Mouse (Mus musculus) kidney, embryonic 15.5 days (tissue): ENCODE data around the gene Tjap1. TPM values are rescaled to one million over a fixed set of nuclear protein-coding genes. Genes with fewer than 3 reads are reported as not detected.
A peak's percentile ranks its signal among the peaks of the same experiment; 100 is the strongest.

Experiments
- ATAC-seq: fragments of 200-750 bp; cut with Nextera tagmentation; replicated peaks from 2 replicates; pipeline ENCODE4 v1.8.0; 2017; ENCODE audit warnings: moderate TSS enrichment; ENCODE audit not compliant: low FRiP score
- H3K27ac ChIP-seq: fragments of 300-500 bp; sonication (generic); 2 replicates; pipeline ENCODE4 v1.5.1; 2015; ENCODE audit warnings: mild to moderate bottlenecking, inconsistent platforms
- H3K27me3 ChIP-seq: fragments of 300-500 bp; sonication (generic); 2 replicates; pipeline ENCODE4 v1.6.1; 2015; ENCODE audit warnings: inconsistent platforms
- H3K36me3 ChIP-seq: fragments of 300-500 bp; sonication (generic); 2 replicates; pipeline ENCODE4 v1.6.1; 2015; ENCODE audit warnings: inconsistent platforms
- H3K4me1 ChIP-seq: fragments of 300-500 bp; sonication (generic); 2 replicates; pipeline ENCODE4 v1.6.1; 2015; ENCODE audit warnings: inconsistent platforms
- H3K4me2 ChIP-seq: fragments of 300-500 bp; sonication (generic); 2 replicates; pipeline ENCODE4 v1.6.1; 2015; ENCODE audit warnings: moderate library complexity, mild to moderate bottlenecking, inconsistent platforms
- H3K4me3 ChIP-seq: fragments of 300-500 bp; sonication (generic); replicated peaks from 2 replicates; pipeline ENCODE4 v1.5.1; 2015; ENCODE audit warnings: mild to moderate bottlenecking, inconsistent platforms
- H3K9ac ChIP-seq: fragments of 300-500 bp; sonication (generic); 2 replicates; pipeline ENCODE4 v1.6.1; 2015; ENCODE audit warnings: mild to moderate bottlenecking, inconsistent platforms
- H3K9me3 ChIP-seq: fragments of 300-500 bp; sonication (generic); replicated peaks from 2 replicates; pipeline ENCODE4 v1.6.1; 2016; ENCODE audit warnings: inconsistent platforms
- WGBS: fragments of 180-500 bp; shearing (Covaris S2); methylation state at CpG from one replicate; pipeline ENCODE4 v1.1.7; 2015; ENCODE audit warnings: mixed read lengths; 5-methylcytosine and 5-hydroxymethylcytosine counted together
- microRNA counts: library from miRNA; unstranded; fragments of <30 nt; microRNA quantifications from one replicate; lab custom pipeline; 2016
- microRNA-seq: library from miRNA; unstranded; fragments of <30 nt; microRNA quantifications from one replicate; pipeline ENCODE4, GENCODE M21; 2016
- polyA plus RNA-seq: library from polyadenylated mRNA; unstranded; fragments of >200 nt; fragmentation: Nextera tagmentation; extraction: Ambion mirVana; gene quantifications from 2 replicates; pipeline ENCODE4 v1.2.1, GENCODE M21; 2015

Gene Tjap1
- polyA plus RNA-seq, 1 experiment from 2014 or later: 47.7 TPM

GRCm38 (mm10) chr17:46210550-46210949 is 72.3 kb downstream of the Tjap1 start:
- Histone ChIP-seq H3K27ac (0 out of 2 replicates have a peak overlapping the region, but pooled peaks have one; percentile 15), H3K9ac (no peak overlapping the region), H3K4me1 (no peaks in the 10 kb centered on the region), H3K36me3 (peaks cover 98% of the 10 kb centered on the region), H3K4me2 (no peak overlapping the region), H3K27me3 (no peaks in the 10 kb centered on the region), H3K9me3 (no peaks in the 10 kb centered on the region), H3K4me3 (no peak overlapping the region)
- WGBS: 75% methylated on average over 3 of the region's 3 CpGs
- ATAC-seq: 0 out of 2 replicates have a peak, but pooled peaks have one; percentile 52

MicroRNAs encoded within 50 kb of the gene (microRNA counts, 519-probe panel; counts per million panel counts)
- microRNA mmu-miR-693-3p (lab: Ali Mortazavi, UCI): 31.7 counts per million
- microRNA mmu-miR-693-5p (lab: Ali Mortazavi, UCI): 31.7 counts per million

Small RNAs within 50 kb of the gene (microRNA-seq; reads per million reads assigned to microRNA genes)
- gene Mir693: not detected

Other genes with a start within 250 kb of the Tjap1 start
- gene Mrps18a, start 172.0 kb downstream of the Tjap1 start, polyA plus RNA-seq: 154 and 155 TPM in 2 replicates
- gene Rsph9, start 138.8 kb downstream of the Tjap1 start, polyA plus RNA-seq: 11.7 and 12.1 TPM in 2 replicates
- gene Mad2l1bp, start 129.5 kb downstream of the Tjap1 start, polyA plus RNA-seq: 37.5 and 39.2 TPM in 2 replicates
- gene Gtpbp2, start 122.0 kb downstream of the Tjap1 start, polyA plus RNA-seq: 36.8 and 44.4 TPM in 2 replicates
- gene Polh, start 80.4 kb downstream of the Tjap1 start, polyA plus RNA-seq: 16.5 and 17.0 TPM in 2 replicates
- 41.9 and 44.8 TPM in 2 replicates for gene Xpo5, start 80.2 kb downstream of the Tjap1 start, polyA plus RNA-seq
- gene Polr1c, start 35.0 kb downstream of the Tjap1 start, polyA plus RNA-seq: 104 TPM in 2 replicates
- gene Yipf3, start 34.9 kb downstream of the Tjap1 start, polyA plus RNA-seq: 103 and 113 TPM in 2 replicates
- 0.60 and 0.71 TPM in 2 replicates for gene Lrrc73, start 29.5 kb downstream of the Tjap1 start, polyA plus RNA-seq
- 0.42 and 0.85 TPM in 2 replicates for gene Dlk2, start 14.4 kb upstream of the Tjap1 start, polyA plus RNA-seq
- gene Abcc10, start 45.3 kb upstream of the Tjap1 start, polyA plus RNA-seq: 5.8 and 6.3 TPM in 2 replicates
- 9.9 and 10.3 TPM in 2 replicates for gene Zfp318, start 100.7 kb upstream of the Tjap1 start, polyA plus RNA-seq
- 0.51 and 0.64 TPM in 2 replicates for gene Crip3, start 145.9 kb upstream of the Tjap1 start, polyA plus RNA-seq
- gene Slc22a7, start 155.4 kb upstream of the Tjap1 start, polyA plus RNA-seq: not detected in 2 replicates
- 0.17 and 0.26 TPM in 2 replicates for gene Ttbk1, start 204.6 kb upstream of the Tjap1 start, polyA plus RNA-seq
- gene Dnph1, start 213.7 kb upstream of the Tjap1 start, polyA plus RNA-seq: 58.0 and 58.5 TPM in 2 replicates